Mouse (Mus musculus) thymus, postnatal 25 days (tissue): ENCODE data around the gene St6gal1.

Source experiments
- DNase-seq: peaks from one replicate; pipeline ENCODE4 v3.0.0; 2022

The St6gal1 gene

GRCm38 (mm10) chr16:23223871-23224469 lies 570 bp upstream of the St6gal1 start:
- peak; percentile 31 for DNase-seq

- peak; percentile 77 for DNase-seq
Measured at GRCm38 (mm10) chr16:23225069-23225721, 655 bp downstream of the St6gal1 start.

DNA sequence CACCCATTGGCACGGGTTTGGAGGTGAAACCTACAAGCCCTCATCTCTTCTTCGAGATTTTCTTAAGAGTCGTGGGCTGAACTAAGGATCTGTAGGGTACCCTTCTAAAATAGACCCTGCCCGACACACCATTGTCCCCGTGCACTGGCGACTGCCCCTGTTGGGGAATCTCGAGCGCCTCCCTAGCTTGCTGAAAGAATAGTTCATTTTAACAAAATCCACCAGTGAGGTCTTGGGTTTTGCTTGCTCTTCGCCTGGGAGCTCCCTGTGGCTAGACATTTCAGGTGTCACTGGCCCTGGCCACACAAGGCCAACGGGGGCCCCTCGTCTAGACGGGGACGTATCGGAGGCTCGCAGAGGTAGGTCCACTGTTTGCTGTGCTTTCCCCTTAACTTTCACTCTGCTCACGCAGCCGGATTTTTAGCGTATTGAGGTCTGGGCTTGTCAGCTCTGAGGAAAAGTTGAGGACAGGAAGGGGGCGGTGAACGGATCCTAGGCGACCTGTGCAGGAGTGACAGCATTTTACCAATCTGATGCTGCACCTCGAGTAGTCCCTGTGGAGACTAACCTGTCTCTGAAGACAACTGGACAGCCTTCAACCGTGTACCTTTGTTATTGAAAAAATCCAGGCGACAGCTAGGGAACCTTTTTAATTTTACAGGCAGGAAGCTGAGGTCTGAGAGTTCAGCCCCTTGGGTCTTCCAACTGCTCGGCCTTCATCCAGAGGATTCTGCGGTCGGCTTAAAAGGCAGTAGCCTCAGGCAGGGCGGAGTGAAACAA lies 1.5 kb downstream of the St6gal1 start:
- peak; percentile 75 for DNase-seq

- peak; percentile 55 for DNase-seq
Measured at GRCm38 (mm10) chr16:23226601-23227351, 2.2 kb downstream of the St6gal1 start.

DNA sequence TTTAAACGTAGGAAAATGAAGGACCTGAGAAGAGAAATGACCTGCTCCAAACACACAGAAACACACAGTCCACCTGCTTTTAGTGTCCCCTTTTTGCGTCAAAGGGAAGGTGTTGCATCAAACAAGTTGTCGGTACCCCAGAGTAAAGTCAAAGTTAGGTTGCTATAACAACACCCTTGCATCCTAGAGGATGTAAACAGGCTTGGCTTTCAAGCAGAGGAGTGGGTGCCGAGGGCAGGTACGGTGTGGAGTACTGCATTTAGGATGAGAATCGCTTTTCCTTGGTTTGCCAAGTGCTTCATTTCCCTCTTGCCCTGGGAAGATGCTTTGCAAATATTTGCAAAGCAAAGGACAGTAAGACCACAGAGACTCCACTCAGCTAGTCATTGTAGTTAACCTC lies 3.3 kb downstream of the St6gal1 start:
- no peak for DNase-seq

DNA sequence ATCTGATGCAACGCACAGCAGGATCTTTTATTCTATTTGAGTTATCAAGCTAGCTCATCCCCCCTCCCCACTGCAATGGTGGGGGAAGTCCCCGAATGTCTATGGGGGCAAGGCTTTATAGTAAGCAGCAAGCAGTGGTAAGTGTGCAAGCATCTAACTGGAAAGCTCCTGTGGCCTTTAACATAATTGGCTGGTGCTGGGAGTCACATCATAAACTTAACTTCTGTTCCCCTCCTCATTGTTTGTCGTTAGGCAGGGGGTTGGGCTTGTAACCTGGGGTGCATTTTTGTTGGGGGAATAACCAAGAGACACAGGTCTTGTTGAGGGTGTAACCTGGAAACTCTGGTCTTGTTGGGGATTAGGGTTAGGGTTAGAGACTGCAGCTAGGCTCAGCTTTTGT lies 3.9 kb downstream of the St6gal1 start:
- DNase-seq = peak; percentile 31

DNA sequence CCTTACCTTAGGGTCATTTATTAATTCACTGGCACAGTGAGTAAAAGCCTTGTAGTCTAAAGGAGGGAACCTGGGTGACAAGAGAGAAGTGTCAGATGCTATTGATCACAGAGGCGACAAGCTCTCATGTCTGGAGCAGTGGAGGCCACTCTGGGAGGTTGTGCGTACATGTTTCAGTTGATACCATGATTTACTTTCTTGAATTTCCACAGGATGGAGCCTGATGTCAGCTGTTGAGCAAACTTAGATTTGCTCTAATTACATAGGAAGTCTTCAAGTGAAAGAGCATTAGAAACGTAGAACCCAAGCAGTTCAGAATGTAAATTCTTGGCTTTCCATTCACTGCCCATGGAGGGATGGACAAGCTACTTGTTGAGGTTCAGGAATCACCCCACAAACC lies 5.4 kb downstream of the St6gal1 start:
- no peak for DNase-seq

- no peak for DNase-seq
Measured at GRCm38 (mm10) chr16:23231168-23231567, 6.6 kb downstream of the St6gal1 start.

DNA sequence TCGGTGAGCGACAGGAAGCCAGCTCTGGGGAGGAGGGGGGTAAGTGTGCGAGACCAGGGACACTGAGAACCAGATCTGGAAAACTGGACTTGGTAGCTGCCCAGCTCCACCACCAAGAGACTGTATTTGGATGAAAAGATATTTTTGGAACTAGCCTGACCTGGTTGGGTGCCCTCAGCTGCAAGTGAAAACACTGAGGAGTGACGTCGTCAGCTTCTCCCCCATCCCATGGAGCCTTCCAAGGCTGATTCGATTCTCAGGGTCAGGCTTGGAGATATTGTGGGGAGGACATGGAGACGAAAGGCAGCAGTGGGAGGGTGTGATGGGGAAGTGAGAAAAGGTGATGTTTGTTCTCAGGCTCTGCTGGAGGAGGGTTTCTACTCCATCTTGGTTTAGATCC lies 8.2 kb downstream of the St6gal1 start:
- DNase-seq = no peak

GRCm38 (mm10) chr16:23233496-23233895 lies 9.0 kb downstream of the St6gal1 start:
- DNase-seq = no peak

DNA sequence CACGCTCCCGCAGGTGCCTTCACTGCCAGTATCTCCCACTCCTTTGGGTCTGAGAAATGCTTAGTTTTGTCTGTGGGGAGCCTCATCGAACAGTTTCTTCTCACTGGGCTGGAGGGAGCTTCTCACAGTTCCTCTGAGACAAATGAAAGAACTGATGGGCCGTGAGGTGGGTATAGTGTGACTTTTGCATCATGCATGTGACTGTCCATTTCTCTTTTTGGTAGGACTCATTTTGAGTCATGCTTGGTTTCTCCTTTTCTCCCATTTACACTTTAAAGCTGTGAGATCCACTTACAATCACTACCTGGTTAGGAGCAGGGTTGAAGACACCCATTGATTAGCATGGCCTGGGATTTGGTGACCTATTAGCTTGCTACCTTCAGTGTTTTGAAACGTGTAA lies 10.0 kb downstream of the St6gal1 start:
- no peak for DNase-seq

DNA sequence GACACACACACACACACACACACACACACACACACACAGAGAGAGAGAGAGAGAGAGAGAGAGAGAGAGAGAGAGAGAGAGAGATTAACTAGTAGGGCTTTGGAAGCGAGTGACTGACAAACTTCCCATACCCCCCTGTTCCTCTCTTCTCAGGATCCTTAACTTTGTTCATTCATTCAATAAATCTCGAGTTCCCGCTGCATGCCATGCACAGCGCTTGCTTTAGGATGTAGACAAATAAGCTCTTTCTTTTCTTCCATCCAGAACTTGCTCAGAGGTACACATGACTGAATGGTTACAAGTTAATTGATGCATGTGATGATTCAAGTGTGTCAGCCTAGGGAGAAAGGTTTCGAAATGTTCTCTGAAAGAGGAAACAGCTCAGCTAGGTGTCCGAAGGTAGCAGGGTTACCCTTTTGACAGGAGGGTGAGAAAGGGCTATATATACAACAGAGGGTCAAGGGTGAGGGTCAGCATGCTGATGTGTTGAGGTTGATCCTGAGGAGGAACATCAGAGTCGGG lies 10.7 kb downstream of the St6gal1 start:
- no peak for DNase-seq

- DNase-seq = no peak
Measured at GRCm38 (mm10) chr16:23239583-23239982, 15.0 kb downstream of the St6gal1 start.

DNA sequence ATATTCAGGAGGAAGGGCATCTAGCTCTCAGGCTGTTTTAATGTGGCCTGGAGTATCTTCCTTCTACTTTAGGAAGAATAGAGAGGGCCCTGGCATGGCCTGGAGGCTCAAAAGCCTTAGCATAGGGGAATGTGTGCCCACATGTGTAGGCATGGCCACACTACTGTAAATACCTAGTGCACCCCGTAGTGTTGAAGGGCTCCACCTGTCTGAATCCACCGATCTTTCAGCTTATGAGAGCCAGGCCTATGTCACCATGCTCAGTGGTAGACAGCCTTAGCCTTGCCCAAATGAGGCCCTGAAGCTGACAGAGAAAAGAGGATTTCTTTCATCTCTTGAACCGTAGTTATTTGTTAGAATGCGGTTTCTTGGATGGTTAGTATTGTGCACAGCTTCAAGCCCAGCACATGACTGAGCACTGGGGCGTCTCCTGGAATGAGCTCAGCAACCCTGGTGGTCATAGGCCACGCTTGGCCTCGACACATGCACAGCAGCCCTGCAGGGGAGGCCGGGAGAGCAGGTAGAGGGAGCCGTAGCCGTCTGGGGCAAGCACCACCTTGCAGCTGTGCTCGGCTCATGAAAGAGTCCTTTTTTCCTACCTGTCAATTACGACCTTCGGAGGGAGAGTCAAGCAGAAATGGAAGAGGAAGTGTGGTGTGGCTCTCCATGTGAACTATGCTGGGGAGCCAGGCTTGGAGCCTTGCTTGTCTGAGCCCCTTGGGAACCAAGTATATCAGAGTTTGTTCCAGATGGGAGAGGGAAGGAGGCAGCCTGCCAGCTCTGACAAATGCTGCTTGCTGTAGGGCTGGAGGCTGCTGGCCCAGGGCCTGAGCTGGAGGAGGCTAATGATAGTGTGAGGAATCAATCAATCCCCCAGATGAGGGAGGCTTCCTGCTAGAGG lies 15.8 kb downstream of the St6gal1 start:
- DNase-seq = peak; percentile 37

DNA sequence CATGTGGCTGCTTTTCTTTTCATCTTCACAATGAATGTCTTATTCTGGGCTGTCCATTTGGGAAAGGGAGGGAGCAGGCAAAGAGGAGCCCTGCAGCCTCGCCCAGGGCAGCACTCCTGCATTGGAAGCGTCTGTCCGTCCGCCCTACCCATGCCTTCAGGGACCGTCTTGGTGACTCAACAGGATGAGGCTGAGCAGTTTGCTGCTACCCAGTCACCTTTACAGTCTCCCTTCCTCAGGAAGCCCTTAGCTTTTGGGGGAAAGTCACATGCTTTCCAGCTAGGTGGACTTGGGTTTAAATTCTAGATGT lies 16.4 kb downstream of the St6gal1 start:
- DNase-seq = no peak

DNA sequence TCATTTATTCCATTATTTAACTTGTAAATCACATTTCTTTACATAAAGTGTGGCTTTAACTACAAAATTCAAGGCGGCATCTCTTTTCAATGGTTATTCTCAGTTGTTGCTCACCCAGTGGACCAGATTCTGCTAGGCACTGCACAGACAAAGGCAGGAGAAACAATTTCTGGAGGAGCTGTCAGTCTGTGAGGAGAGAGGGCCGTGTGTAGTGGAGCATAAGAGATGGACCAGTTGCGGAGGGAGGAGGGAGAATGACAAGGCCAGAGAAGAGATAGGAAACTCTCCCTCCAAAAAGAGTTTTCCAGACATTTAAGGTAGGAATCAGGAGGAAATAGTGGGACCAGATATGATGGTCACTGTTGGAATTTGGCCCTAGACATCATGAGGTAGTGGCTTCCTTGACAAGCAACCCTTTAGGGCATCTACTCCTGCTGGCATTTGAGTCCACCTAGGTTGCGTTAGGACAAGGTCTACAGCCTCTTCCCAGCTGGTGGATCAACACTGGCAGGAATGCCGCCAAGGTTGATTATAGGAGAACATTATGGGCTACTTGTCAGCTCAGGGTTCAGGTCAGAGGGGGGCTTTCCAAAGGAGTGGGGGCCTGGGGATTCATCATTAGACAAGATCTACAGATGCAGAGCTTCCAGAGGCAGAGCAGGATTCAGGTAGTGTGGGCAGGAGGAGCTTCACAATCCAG lies 19.3 kb downstream of the St6gal1 start:
- no peak for DNase-seq

GRCm38 (mm10) chr16:23244486-23244885 lies 19.9 kb downstream of the St6gal1 start:
- no peak for DNase-seq

- no peak for DNase-seq
Measured at GRCm38 (mm10) chr16:23249285-23249684, 24.7 kb downstream of the St6gal1 start.

DNA sequence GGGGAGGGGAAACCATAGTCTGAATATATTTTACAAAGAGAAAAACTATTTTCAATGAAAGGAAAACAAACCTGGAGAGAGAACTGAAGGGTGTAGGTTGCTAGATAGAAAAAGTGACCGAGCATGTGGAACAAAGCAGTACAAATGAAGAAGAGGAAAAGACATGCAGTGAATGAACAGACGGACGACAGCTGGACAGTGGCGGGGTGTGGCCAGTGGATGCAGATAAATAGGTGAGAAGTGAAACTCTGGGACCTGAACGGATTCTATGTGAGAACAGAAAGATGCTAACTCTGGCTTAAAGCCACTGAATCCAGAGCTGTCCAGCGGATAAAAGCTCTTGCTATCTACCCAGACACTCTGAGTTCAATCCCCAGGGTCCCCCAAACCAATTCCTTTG lies 25.2 kb downstream of the St6gal1 start:
- DNase-seq = no peak

- no peak for DNase-seq
Measured at GRCm38 (mm10) chr16:23250556-23251444, 26.3 kb downstream of the St6gal1 start.

DNA sequence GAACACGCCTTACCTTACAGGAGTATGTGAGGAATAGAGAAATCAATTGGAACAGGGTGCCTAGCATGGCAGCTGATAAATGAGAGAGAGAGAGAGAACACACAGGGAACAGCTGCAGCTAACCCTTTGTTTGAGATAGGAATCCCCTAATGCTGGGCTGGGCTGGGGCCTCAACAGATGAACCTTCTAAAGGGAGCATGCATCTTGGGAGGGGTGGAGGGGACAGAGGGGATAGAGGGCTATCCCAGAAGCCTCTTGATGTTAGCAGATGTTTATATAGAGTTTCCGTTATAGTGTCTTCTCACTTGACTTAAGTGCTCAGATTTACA lies 26.9 kb downstream of the St6gal1 start:
- no peak for DNase-seq
